Mouse (Mus musculus) adrenal gland, adult (tissue): ENCODE results near the gene Zfp583.
"Not testable (repeated sequence)": the region's sequence is repeated elsewhere in the genome, so short reads cannot be mapped to it uniquely, and the experiment has no call there.

Experiments
- DNase-seq, 2 experiments: peaks; one replicate each; pipeline ENCODE4 v3.0.0; 2022 to 2023; ENCODE audit warnings: low spot score in 1 of 2; ENCODE audit not compliant: inconsistent age in 2 of 2

Zfp583 gene

DNA sequence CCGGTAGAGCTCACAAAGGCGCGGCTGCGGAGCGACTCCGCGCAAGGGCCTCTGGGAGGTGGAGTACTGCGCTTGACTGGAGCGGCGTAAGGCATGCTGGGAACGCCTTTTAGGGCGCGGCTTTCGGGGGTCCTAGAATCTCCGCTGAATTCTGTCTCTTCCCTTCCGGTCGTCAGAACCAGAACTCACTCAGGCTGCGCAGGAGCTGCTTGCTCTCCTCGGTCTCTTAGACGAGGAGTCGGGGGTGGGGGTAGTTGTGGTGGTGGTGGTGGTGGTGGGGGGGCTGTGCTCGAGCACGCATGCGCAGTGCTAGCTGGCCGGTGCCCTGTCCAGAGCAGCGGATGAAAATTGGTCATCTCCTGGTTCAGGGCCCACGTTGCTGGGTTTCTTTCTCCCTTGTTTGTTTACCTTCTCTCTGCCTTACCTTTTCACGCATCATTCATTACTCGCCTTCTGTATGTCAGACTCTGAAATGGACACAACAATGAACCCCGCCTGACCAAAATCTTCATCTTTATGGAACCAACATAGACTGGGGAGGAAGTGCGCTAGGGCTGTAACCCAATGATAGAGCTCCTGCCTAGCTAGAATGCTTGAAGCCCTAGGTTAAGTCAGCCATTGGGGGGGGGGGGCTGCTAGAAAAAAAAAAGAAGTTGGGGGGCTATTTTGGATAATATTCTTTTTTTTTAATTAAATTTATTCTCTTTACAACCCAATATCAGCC lies at the start of gene Zfp583:
Gene Zfp583, minus strand, starts transcription at position 53 of the 724 bp plus-strand sequence.
- DNase-seq, result peak; percentile 88 to 96

DNA sequence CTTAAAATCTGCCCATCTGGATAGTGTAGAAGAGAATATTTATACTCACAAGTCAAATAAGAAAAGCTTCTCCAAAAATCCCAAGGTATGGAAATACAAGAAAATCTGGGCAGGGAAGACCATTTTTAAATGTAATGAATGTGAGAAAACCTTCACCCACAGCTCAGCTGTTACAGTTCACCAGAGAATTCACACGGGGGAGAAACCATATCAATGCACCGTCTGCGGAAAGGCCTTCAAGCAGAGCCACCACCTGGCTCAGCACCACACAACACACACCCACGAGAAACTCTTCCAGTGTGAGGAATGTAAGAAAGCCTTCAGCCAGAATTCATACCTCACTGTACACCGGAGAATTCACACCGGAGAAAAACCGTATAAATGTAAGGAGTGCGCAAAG lies 47.4 kb upstream of the Zfp583 start:
- DNase-seq, result no peak

DNA sequence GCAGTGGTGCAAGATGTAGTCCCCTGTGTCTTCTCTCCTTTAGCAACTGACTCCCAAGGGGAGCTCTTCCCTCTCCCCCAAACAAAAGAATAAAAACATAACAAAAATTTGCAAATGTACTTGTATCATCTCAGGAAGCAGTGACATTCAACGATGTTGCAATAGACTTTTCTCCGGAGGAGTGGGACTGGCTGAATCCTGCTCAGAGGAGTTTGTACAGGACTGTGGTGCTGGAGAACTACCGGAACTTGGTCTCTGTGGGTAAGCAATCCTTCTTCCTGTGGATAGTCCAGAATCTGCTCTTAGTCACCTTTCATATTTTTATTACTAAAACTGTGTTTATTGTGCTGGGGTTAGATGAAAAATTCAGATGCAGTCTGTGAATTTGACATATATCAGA lies 41.9 kb upstream of the Zfp583 start:
- DNase-seq, result no peak

DNA sequence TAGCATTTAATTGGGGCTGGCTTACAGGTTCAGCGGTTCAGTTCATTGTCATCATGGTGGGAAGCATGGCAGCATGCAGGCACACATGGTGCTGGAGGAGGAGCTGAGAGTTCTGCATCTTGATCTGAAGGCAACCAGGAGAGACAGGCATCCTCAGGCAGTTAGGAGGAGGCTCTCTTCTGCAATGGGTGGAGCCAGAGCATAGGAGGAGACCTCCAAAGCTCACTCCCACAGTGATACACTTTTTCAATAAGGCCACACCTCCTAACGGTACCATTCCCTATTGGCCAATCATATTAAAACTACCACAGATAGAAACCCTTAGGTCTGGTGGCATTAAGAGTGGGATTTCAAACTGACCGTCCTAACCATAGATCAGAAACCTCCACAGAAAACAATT lies 38.4 kb upstream of the Zfp583 start:
- no peak for DNase-seq

GRCm38 (mm10) chr7:6368146-6368545 lies 37.1 kb upstream of the Zfp583 start:
- DNase-seq, result not testable (repeated sequence)

- DNase-seq, result no peak
Measured at GRCm38 (mm10) chr7:6367185-6367584, 36.1 kb upstream of the Zfp583 start.

GRCm38 (mm10) chr7:6364761-6365160 lies 33.7 kb upstream of the Zfp583 start:
- DNase-seq, result no peak

- no peak for DNase-seq
Measured at GRCm38 (mm10) chr7:6363047-6363488, 32.0 kb upstream of the Zfp583 start, which contains the start of gene Zfp78. Gene Zfp78 (plus strand): TSS chr7:6363280.

DNA sequence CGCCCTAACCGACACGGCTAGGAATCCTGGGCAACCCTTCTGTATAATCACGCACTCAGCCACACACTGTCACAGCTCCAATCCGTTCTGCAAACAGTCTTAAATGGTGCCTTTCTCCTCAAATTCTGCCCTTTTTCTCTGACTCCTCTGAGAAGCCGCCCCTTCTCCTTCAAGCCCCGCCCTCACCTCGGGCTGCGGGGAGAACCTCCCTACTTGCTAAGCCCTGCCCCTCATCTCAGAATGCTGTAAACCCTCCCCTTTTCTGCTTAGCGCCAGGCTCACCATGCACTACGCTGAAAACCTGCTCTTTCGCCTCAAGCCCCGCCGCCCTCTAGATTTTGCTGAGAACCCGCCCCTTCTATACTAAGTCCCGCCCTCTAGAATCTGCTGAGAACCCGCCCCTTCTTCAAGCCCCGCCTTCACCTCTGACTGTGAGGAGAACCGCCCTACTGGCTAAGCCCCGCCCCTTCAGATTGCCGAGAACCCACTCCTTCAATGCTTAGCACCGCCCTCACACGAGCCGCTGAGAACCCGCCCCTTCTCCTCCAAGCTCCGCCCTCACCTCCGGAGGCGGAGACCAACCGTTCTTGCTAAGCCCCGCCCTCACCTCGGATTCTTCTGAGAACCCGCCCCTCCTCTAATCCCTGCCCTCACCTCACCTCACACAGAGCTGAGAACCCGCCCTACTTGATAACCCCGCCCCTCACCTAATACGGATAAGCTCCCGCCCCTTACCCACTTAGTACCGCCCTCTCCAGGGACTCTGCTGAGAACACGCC lies 31.4 kb upstream of the Zfp583 start:
- DNase-seq, result peak; percentile 99 to 100

DNA sequence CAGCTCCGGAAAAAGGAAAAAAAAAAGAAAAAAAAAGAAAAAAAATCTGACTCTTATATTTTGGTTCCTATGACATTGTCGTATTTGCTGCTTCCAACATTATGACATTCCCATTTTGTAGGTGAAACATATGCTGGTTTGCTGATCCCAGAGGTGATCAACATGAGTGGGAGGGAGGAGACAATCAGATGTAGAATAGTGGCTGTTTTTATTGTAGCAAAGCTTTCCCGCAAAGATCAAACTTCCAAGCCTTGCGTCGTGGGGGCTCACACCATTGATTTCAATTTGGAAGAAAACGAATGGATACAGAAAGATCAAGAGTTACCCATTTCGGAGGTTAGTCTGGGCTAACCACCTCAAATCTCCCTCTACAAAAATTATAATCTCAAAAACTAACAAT lies 30.7 kb upstream of the Zfp583 start:
- no peak for DNase-seq

DNA sequence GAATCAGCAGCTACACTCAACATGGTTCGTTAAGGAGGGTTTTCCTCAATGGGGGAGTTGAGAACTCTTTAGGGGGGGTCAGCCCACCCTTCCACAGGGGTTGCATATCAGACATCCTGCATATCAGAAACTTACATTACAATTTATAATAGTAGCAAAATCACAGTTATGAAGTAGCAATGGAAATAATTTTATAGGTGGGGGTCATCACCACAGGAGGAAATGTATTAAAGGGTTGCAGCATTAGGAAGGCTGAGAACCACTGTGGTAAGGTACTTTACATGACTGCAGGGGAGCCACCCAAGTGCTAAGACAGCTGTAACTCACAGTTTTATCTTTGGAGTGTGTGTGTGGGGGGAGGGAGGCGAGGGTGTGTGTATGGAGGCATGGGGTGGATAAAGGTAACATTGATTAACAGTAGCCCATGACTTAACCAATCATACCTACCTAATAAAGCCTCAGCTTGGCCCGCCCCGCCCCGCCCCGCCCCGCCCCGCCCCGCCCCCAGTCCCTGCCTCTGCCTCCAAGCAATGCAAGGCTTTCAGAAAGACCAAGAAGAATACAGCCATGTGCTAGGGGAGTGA lies 29.5 kb upstream of the Zfp583 start:
- no peak for DNase-seq

- peak in 1 of 2 experiments; percentile 74 for DNase-seq
Measured at GRCm38 (mm10) chr7:6358937-6359590, 28.0 kb upstream of the Zfp583 start.

- DNase-seq, result no peak
Measured at GRCm38 (mm10) chr7:6358121-6358520, 27.0 kb upstream of the Zfp583 start.

- DNase-seq, result no peak
Measured at GRCm38 (mm10) chr7:6344124-6344523, 13.0 kb upstream of the Zfp583 start.

DNA sequence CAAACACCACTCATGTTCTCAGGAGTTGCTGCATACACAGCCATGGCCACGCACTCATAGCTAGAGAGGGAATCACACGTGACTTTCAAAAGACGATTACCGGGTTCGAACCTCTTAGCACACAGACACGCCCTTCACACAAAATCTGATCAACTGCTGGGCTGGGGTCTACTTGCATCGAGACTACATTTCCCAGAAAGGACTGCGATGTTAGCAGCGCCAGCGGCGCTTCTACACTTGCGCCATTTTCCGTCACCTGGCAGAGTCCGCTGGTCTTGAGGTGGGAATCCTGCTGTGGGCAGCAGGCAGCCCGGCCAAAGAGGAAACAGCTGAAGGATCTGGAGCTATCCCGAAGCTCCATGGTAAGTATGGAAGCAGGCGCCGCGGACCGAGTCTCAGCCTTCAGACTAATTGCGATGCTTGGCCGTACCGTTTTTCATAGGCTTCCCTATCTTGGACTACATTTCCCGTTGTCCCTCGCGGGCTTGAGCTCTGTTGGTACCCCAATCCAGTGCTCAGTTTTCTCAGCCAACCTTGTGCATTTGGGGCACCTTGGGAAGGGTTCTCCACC lies 12.5 kb upstream of the Zfp583 start, which contains the start of gene Gm3854:
Gene Gm3854, plus strand, starts transcription at position 259 of the 571 bp plus-strand sequence.
- DNase-seq, result peak; percentile 68 to 90

- no peak for DNase-seq
Measured at GRCm38 (mm10) chr7:6339865-6340264, 8.8 kb upstream of the Zfp583 start.

DNA sequence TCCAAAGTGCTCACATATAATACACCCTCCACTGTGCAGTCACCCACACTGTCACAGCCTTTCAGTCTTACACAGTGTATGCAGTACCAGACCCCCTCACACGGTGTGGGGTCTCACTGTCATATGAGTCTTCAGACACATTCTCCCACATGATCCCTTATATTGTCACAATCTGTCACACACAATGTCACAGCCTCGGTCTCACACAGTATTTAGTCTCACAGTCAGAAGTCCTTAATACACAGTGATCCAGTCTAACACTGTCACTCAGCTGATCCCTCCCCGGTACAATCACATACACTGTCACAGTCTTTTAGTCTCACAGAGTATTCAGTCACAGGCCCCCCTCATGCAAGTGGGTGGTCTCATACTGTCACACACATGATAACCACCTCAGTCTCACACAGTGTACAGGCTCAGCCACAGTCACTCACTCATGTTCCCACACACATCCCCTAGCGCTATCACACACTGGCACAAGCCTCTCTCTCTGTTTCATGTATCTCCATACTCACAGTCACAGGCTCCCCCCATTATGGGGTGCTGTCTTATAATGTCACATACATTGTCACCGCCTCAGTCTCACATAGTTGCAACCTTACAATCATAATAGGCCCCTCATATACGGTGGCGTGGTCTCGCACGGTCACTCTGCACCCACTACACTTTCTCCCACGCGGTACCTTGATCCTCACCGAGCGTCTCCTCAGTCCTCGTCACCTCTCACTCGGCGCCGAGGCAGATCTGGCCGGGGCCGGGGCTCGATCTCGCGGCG lies 440 bp downstream of the Zfp583 start:
- no peak for DNase-seq

DNA sequence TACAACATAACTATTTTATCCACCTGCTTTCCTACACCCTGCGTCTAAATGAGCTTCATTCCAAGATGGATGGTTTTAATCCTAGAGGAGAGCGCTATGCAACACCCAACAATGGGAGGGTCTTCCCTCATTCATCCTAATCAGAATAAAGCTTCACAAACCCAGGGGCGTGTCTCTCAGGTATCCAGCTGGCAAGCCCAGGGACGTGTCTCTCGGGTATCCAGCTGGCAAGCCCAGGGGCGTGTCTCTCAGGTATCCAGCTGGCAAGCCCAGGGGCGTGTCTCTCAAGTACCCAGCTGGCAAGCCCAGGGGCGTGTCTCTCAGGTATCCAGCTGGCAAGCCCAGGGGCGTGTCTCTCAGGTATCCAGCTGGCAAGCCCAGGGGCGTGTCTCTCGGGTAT lies 30.3 kb downstream of the Zfp583 start:
- DNase-seq, result not testable (repeated sequence)

GRCm38 (mm10) chr7:6291121-6291520 lies 40.0 kb downstream of the Zfp583 start:
- not testable (repeated sequence) for DNase-seq

GRCm38 (mm10) chr7:6286921-6287531 lies 44.1 kb downstream of the Zfp583 start:
- DNase-seq, result peak; percentile 37 to 65
